Mouse (Mus musculus): ENCODE measurements around the gene BC048562. TPM values are rescaled to one million over a fixed set of nuclear protein-coding genes. Genes with fewer than 3 reads are reported as not detected.

The BC048562 gene
- total and polyA plus RNA-seq, 3 experiments: not detected

DNA sequence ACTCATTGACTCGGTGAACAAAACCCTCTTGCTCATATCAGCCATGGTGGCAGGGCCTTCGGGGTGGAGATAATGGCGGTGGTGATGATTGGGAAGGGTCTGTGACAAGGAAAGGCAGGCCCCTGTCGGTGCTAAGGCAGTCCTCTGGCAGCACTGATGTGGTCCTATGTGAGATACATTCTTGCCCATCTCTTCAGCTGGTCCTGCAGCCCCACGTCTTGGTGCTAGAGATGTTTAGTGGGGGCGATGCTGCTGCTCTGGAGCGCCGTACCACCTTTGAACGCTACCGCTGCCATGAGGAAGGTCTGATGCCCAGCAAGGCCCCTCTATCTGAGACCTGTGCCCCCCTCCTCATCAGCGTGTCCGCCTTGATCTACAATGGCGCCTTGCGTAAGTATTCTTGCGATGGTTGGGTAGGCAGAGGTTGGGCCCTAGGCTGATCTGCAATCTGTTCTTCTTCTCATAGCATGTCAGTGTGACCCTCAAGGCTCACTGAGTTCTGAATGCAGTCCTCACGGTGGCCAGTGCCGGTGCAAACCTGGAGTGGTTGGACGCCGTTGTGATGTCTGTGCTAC lies 49.1 kb downstream of the BC048562 start:
- dilution Hi-C loops (cut with MboI; ENCODE audit: extremely low pct_ligation_motif_present, extremely low pct_unique_long_range_greater_than_20kb, low sequenced_read_pairs): no loop called here
- in situ Hi-C loops (cut with MboI; ENCODE audit: low pct_ligation_motif_present, low pct_unique_long_range_greater_than_20kb, low sequenced_read_pairs): no loop called here
- TF ChIP-seq USF2 (conservative IDR thresholded peaks at IDR 0.05; ENCODE audit: low read depth, low read length) (no peak), IRF4 (IDR thresholded peaks at IDR 0.05; ENCODE audit: low read depth, low read length) (no peak)
- peaks cover 6% of the 10 kb centered on the region for H3K27me3 ChIP-seq (replicated peaks)
- no peak overlapping the region for H3K27ac ChIP-seq (ENCODE audit: insufficient read depth, low read depth)
- no peak overlapping the region for H3K4me3 ChIP-seq (replicated peaks in 1 of 3; ENCODE audit: low read depth in 2 of 3, low read length in 2 of 3, poor library complexity in 1 of 3)
- no peaks in the 10 kb centered on the region for H3K79me2 ChIP-seq (replicated peaks; ENCODE audit: control insufficient read depth, extremely low read depth, insufficient read depth, poor library complexity, severe bottlenecking)
- H3K36me3 ChIP-seq (replicated peaks in 1 of 2; ENCODE audit: control insufficient read depth in 1 of 2, insufficient read depth in 1 of 2, low read length in 1 of 2): no peaks in the 10 kb centered on the region
- H3K4me1 ChIP-seq (ENCODE audit: control insufficient read depth in 1 of 2, insufficient read depth in 2 of 2): peaks cover 6 to 13% of the 10 kb centered on the region in 2 experiments
- no peaks in the 10 kb centered on the region for H3K9me3 ChIP-seq (replicated peaks; ENCODE audit: low read length)
- no peak for DNase-seq (ENCODE audit: extremely low read depth)
- H3K9ac ChIP-seq (ENCODE audit: insufficient read depth, low read depth): no peak overlapping the region
- H3K4me2 ChIP-seq (ENCODE audit: insufficient read depth, low read depth, poor library complexity, severe bottlenecking): no peak overlapping the region

- dilution Hi-C loops (cut with MboI; ENCODE audit: extremely low pct_ligation_motif_present, extremely low pct_unique_long_range_greater_than_20kb, low sequenced_read_pairs): no loop called here
- Histone ChIP-seq H3K4me1 (ENCODE audit: control insufficient read depth in 1 of 2, insufficient read depth in 2 of 2) (peaks cover 9 to 17% of the 10 kb centered on the region in 2 experiments), H3K27ac (ENCODE audit: insufficient read depth, low read depth) (no peak overlapping the region), H3K36me3 (replicated peaks in 1 of 2; ENCODE audit: control insufficient read depth in 1 of 2, insufficient read depth in 1 of 2, low read length in 1 of 2) (peaks cover 0 to 2% of the 10 kb centered on the region in 2 experiments), H3K27me3 (replicated peaks) (peaks cover 6% of the 10 kb centered on the region), H3K9ac (ENCODE audit: insufficient read depth, low read depth) (no peak overlapping the region), H3K79me2 (replicated peaks; ENCODE audit: control insufficient read depth, extremely low read depth, insufficient read depth, poor library complexity, severe bottlenecking) (peaks cover 13% of the 10 kb centered on the region), H3K4me3 (replicated peaks in 1 of 3; ENCODE audit: low read depth in 2 of 3, low read length in 2 of 3, poor library complexity in 1 of 3) (no peak overlapping the region), H3K9me3 (replicated peaks; ENCODE audit: low read length) (no peaks in the 10 kb centered on the region), H3K4me2 (ENCODE audit: insufficient read depth, low read depth, poor library complexity, severe bottlenecking) (no peak overlapping the region)
- in situ Hi-C loops (cut with MboI; ENCODE audit: low pct_ligation_motif_present, low pct_unique_long_range_greater_than_20kb, low sequenced_read_pairs): no loop called here
- TF ChIP-seq KAT2A (IDR thresholded peaks at IDR 0.05; ENCODE audit: insufficient replicate concordance, low read length): no peak
- TF ChIP-seq USF2 (conservative IDR thresholded peaks at IDR 0.05; ENCODE audit: low read depth, low read length): no peak
- TF ChIP-seq JUN (IDR thresholded peaks at IDR 0.05; ENCODE audit: insufficient read depth, low read depth, low read length): no peak
- TF ChIP-seq RAD21 (IDR thresholded peaks at IDR 0.05; ENCODE audit: low read depth, low read length): no peak
- TF ChIP-seq JUND (conservative IDR thresholded peaks at IDR 0.05; ENCODE audit: low read depth, low read length): no peak
- no peak for TF ChIP-seq TBP (conservative IDR thresholded peaks at IDR 0.05; ENCODE audit: low read depth, low read length)
- TF ChIP-seq EP300 (IDR thresholded peaks at IDR 0.05; ENCODE audit: low read length): no peak
- TF ChIP-seq HCFC1 (IDR thresholded peaks at IDR 0.05; ENCODE audit: low read depth, low read length): no peak
- no peak for TF ChIP-seq MEF2A (IDR thresholded peaks at IDR 0.05; ENCODE audit: borderline replicate concordance, low read depth, low read length)
- TF ChIP-seq ELF1 (IDR thresholded peaks at IDR 0.05; ENCODE audit: low read depth, low read length): no peak
- TF ChIP-seq IRF4 (IDR thresholded peaks at IDR 0.05; ENCODE audit: low read depth, low read length): no peak
- TF ChIP-seq ZNF384 (IDR thresholded peaks at IDR 0.05; ENCODE audit: low read depth, low read length): no peak
- no peak for TF ChIP-seq BHLHE40 (IDR thresholded peaks at IDR 0.05; ENCODE audit: low read depth, low read length)
- no peak for TF ChIP-seq MAFK (IDR thresholded peaks at IDR 0.05; ENCODE audit: insufficient replicate concordance, low read length)
- no peak for TF ChIP-seq UBTF (IDR thresholded peaks at IDR 0.05; ENCODE audit: low read depth, low read length)
- TF ChIP-seq POLR2AphosphoS2 (IDR thresholded peaks at IDR 0.05; ENCODE audit: low read depth, low read length): no peak
- no peak for TF ChIP-seq SMC3 (IDR thresholded peaks at IDR 0.05; ENCODE audit: low read depth, low read length)
- no peak for TF ChIP-seq POLR2A (IDR thresholded peaks at IDR 0.05; ENCODE audit: low read depth, low read length)
- TF ChIP-seq MYC (IDR thresholded peaks at IDR 0.05; ENCODE audit: low read depth, low read length): no peak
- TF ChIP-seq CHD1 (IDR thresholded peaks at IDR 0.05; ENCODE audit: low read depth, low read length): no peak
- no peak for DNase-seq (ENCODE audit: extremely low read depth)
Measured at GRCm38 (mm10) chr9:108486973-108487530, 50.8 kb downstream of the BC048562 start.

Measured in CH12.LX (cell line).